Mouse (Mus musculus): Measurements from ENCODE around the gene Celf2. TPM values are rescaled to one million over a fixed set of nuclear protein-coding genes. Genes with fewer than 3 reads are reported as not detected.

Gene Celf2
- polyA plus RNA-seq, 1 experiment from 2014 or later = 131 TPM

DNA sequence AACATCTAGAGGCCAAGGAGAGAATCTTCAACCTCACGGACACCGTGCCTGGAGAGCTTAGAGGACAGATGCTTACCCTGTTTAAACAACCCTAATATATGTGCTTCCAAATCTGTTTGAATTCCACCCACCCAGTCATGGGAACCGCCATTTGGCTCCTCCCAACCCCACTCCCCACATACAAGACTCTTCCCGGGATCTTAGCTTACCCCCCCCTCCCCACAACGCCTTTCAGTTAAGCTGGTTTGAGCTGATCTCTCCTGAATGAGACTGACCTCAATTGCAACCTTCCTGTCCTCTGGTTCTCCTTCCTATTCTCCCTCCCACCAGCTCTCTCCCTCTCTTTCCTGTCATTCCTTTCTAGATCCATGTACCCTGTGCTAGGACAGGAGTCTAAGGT is 1011.7 kb downstream of the Celf2 start:
- Histone ChIP-seq H3K4me2 (replicated peaks) (no peak overlapping the region), H3K9me3 (no peaks in the 10 kb centered on the region), H3K9ac (replicated peaks) (no peak overlapping the region), H3K27ac (replicated peaks) (no peak overlapping the region), H3K36me3 (no peaks in the 10 kb centered on the region), H3K27me3 (no peaks in the 10 kb centered on the region), H3K4me3 (no peak overlapping the region), H3K4me1 (no peaks in the 10 kb centered on the region)
- ATAC-seq (ENCODE audit: low FRiP score, low read depth) = no peak
- WGBS = 60% methylated on average over 5 of the region's 5 CpGs

DNA sequence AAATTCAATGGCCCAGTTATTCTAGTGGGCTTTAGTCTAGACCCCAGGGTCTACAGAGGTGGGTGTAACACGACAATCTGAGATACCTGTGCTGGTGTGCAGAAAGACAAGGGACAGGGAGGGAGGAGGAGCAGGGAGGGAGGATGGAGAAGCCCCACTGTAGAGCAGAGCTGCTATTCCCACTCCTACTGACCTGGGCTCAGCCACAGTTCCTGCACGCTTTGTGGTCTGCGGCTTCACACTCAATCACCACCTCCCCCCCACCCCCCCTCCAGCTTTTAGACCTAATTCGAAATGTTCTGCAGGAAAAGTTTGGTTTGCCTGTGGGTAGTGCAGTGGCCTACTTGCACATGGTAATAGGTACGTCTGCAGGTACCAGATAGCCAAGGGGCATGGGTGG is 1015.5 kb downstream of the Celf2 start:
- Histone ChIP-seq H3K27ac (replicated peaks) (no peak overlapping the region), H3K9ac (replicated peaks) (no peak overlapping the region), H3K36me3 (no peaks in the 10 kb centered on the region), H3K9me3 (no peaks in the 10 kb centered on the region), H3K27me3 (no peaks in the 10 kb centered on the region), H3K4me2 (replicated peaks) (no peak overlapping the region), H3K4me3 (no peak overlapping the region), H3K4me1 (no peaks in the 10 kb centered on the region)
- no peak for ATAC-seq (ENCODE audit: low FRiP score, low read depth)
- 86% methylated on average over 5 of the region's 5 CpGs for WGBS

DNA sequence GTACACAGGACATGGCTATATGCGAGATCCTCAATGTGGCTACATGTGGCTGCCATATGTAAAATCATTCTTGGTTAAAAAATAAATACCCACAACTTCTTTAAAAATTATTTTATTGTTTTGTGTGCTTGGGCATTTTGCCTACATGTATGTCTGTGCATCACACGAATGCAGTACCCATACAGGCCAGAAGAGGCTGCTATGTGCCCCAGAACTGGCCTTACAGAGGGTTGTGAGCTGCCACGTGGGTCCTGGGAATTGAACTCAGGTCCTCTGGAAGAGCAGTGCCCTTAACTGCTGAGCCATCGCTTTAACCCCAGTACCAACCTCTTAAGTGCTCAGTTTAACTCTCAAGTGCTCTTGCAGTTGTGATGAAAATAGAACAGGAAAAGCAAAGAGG is 1018.5 kb downstream of the Celf2 start:
- H3K4me2 ChIP-seq (replicated peaks) = no peak overlapping the region

DNA sequence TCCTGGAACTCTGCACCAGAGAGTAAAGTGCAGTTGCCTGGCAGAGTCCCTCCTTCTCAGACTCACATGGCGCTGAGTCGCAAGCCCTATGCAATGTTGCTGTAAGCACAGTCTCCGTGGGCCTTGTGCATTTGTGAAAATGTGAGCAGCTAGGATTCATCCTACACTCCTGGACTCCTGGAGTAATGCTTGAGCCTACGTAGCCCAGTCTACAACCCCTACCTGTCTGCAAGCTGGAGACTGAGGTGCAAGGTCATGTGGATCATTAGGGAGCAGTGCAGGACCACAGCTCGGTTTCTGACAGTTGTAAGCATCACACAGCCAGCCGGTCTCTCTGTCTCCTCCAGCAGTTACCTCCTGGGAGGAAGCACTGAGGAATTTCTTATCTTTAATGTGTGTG is 1019.3 kb downstream of the Celf2 start:
- H3K9me3 ChIP-seq = no peaks in the 10 kb centered on the region
- WGBS = 94% methylated on average over 6 of the region's 6 CpGs
- no peak overlapping the region for H3K27ac ChIP-seq (replicated peaks)
- H3K36me3 ChIP-seq = no peaks in the 10 kb centered on the region
- no peak overlapping the region for H3K4me3 ChIP-seq
- no peaks in the 10 kb centered on the region for H3K27me3 ChIP-seq
- H3K9ac ChIP-seq (replicated peaks) = no peak overlapping the region
- H3K4me1 ChIP-seq = no peaks in the 10 kb centered on the region
- no peak overlapping the region for H3K4me2 ChIP-seq (replicated peaks)
- ATAC-seq (ENCODE audit: low FRiP score, low read depth) = no peak

More for the DNA sequence above, 1018.5 kb downstream of the Celf2 start:
- H3K9me3 ChIP-seq = no peaks in the 10 kb centered on the region
- H3K36me3 ChIP-seq = no peaks in the 10 kb centered on the region
- H3K27me3 ChIP-seq = no peaks in the 10 kb centered on the region
- H3K27ac ChIP-seq (replicated peaks) = no peak overlapping the region
- no peak overlapping the region for H3K4me3 ChIP-seq
- 82% methylated on average over 4 of the region's 4 CpGs for WGBS
- no peaks in the 10 kb centered on the region for H3K4me1 ChIP-seq
- H3K9ac ChIP-seq (replicated peaks) = no peak overlapping the region
- no peak for ATAC-seq (ENCODE audit: low FRiP score, low read depth)

All from midbrain, embryonic 12.5 days (tissue).